Mouse (Mus musculus): ENCODE data around the gene Gm11595. TPM values are rescaled to one million over a fixed set of nuclear protein-coding genes. Genes with fewer than 3 reads are reported as not detected.

Gene Gm11595
- not detected for polyA plus RNA-seq (2015; fragmentation: Illumina TruSeq; extraction: RNeasy Lipid Tissue Mini Kit (QIAGEN cat#74804); ENCODE audit: insufficient read depth, low read depth, low replicate concordance)

DNA sequence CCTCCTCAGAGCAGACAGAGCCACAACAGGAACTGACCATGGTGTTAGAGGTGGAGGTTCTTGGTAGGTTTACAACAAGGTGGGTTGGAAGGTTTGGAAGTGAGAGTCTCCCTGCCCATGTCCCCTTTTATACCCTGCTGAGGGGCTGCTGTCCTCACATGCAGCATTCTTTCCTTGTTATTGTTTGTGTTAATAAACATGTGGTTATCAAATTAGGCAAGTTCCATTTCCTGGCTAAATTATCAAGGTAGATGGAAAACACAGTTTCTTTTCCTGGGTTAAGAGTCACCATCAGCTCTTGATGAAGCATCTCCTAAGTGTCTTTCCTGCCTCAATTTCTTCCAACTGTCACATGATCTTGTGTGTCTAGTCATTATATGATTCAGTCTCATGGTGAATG lies at the start of gene Gm11595:
TSS of gene Gm11595 (minus strand) at position 101 of the 400 bp plus-strand sequence.

DNA sequence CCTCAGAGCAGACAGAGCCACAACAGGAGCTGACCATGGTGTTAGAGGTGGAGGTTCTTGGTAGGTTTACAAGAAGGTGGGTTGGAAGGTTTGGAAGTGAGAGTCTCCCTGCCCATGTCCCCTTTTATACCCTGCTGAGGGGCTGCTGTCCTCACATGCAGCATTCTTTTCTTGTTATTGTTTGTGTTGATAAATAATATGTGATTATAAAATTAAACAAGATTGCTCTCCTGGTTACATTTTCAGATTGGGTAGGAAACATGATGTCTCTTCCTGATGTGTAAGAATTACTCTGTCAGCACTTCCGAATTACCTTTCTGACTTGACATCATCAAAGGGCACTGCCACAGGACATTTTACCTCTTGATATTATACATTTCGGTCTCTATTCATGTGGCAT lies 42.9 kb upstream of the Gm11595 start, which contains the start of gene Gm11564:
TSS of gene Gm11564 (minus strand) at position 101 of the 400 bp plus-strand sequence.

DNA sequence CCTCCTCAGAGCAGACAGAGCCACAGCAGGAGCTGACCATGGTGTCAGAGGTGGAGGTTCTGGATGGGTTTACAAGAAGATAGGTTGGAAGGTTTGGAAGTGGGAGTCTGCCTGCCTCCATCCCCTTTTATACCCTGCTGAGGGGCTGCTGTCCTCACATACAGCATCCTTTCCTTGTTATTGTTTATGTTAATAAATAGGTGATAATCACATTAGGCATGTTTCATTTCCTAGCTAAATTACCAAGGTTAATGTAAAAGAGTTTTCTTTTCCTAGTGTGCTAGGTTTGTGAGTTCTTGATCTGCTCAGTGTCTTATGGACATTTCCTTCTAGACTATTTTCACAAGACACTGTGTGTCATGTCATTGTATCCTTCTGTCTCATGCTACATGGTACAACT lies 37.1 kb upstream of the Gm11595 start, which contains the start of gene Krtap4-13:
TSS of gene Krtap4-13 (minus strand) at position 101 of the 400 bp plus-strand sequence.

DNA sequence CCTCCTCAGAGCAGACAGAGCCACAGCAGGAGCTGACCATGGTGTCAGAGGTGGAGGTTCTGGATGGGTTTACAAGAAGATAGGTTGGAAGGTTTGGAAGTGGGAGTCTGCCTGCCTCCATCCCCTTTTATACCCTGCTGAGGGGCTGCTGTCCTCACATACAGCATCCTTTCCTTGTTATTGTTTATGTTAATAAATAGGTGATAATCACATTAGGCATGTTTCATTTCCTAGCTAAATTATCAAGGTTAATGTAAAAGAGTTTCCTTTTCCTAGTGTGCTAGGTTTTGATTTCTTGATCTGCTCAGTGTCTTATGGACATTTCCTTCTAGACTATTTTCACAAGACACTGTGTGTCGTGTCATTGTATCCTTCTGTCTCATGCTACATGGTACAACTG lies 31.6 kb upstream of the Gm11595 start, which contains the start of gene Gm11554:
TSS of gene Gm11554 (minus strand) at position 101 of the 400 bp plus-strand sequence.

DNA sequence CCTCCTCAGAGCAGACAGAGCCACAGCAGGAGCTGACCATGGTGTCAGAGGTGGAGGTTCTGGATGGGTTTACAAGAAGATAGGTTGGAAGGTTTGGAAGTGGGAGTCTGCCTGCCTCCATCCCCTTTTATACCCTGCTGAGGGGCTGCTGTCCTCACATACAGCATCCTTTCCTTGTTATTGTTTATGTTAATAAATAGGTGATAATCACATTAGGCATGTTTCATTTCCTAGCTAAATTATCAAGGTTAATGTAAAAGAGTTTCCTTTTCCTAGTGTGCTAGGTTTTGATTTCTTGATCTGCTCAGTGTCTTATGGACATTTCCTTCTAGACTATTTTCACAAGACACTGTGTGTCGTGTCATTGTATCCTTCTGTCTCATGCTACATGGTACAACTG lies 26.1 kb upstream of the Gm11595 start, which contains the start of gene Gm11569:
TSS of gene Gm11569 (minus strand) at position 101 of the 400 bp plus-strand sequence.

DNA sequence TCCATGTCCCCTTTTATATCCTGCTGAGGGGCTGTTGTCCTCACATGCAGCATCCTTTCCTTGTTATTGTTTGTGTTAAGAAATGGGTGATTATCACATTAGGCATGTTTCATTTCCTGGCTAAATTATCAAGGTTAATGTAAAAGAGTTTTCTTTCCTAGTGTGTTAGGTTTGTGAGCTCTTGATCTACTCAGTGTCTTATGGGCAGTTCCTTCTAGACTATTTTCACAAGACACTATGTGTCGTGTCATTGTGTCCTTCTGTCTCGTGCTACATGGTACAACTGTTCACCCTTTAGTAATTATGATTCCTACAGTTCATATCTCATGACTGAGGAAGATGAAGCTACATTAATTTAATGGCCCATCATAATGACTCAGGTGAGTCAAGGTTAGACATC lies 20.7 kb upstream of the Gm11595 start, which contains the start of gene Gm11596:
TSS of gene Gm11596 (minus strand) at position 101 of the 400 bp plus-strand sequence.

DNA sequence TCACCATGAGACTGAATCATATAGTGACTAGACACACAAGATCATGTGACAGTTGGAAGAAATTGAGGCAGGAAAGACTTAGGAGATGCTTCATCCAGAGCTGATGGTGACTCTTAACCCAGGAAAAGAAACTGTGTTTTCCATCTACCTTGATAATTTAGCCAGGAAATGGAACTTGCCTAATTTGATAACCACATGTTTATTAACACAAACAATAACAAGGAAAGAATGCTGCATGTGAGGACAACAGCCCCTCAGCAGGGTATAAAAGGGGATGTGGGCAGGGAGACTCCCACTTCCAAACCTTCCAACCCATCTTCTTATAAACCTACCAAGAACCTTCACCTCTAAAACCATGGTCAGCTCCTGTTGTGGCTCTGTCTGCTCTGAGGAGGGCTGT lies 12.2 kb upstream of the Gm11595 start, which contains the start of gene Krtap4-9:
TSS of gene Krtap4-9 (plus strand) at position 301 of the 400 bp plus-strand sequence.

DNA sequence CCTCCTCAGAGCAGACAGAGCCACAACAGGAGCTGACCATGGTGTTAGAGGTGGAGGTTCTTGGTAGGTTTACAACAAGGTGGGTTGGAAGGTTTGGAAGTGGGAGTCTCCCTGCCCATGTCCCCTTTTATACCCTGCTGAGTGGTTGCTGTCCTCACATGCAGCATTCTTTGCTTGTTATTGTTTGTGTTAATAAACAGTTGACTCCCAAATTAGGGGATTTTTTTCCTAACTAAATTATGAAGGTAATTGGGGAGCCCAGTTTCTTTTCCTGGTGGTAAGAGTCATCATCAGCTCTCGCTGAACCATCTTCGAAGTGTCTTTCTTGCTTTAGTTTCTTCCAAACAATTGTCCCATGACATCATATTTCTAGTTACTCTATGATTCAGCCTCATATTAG lies 7.9 kb upstream of the Gm11595 start, which contains the start of gene Krtap4-8:
TSS of gene Krtap4-8 (minus strand) at position 101 of the 400 bp plus-strand sequence.

DNA sequence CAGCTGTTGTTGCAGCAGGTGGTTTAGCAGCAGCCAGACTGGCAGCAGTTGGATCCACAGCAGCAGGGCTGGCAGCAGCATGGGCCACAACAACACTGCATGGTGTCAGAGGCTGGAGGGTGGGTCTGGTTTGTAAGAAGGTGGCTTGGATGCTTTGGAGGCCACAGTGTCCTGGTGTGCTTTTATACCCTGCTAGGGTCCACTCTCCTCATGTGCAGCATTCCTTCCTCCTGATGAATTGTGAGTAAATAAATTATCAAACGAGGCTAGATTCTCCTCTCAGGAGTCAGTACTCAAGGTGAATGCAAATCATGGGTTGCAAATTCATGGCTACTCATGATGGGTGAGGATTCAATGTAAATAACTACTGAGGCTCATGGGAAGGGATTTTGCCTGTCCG lies 38.5 kb downstream of the Gm11595 start, which contains the start of gene Gm14180:
TSS of gene Gm14180 (minus strand) at position 101 of the 400 bp plus-strand sequence.

Other genes starting within 250 kb of the Gm11595 start
- gene Krt40, start 229.8 kb downstream of the Gm11595 start, polyA plus RNA-seq (2015; fragmentation: Illumina TruSeq; extraction: RNeasy Lipid Tissue Mini Kit (QIAGEN cat#74804); ENCODE audit: insufficient read depth, low read depth, low replicate concordance) = not detected
- gene Krtap3-3, start 222.0 kb downstream of the Gm11595 start, polyA plus RNA-seq (2015; fragmentation: Illumina TruSeq; extraction: RNeasy Lipid Tissue Mini Kit (QIAGEN cat#74804); ENCODE audit: insufficient read depth, low read depth, low replicate concordance) = not detected
- gene Krtap3-2, start 216.1 kb downstream of the Gm11595 start, polyA plus RNA-seq (2015; fragmentation: Illumina TruSeq; extraction: RNeasy Lipid Tissue Mini Kit (QIAGEN cat#74804); ENCODE audit: insufficient read depth, low read depth, low replicate concordance) = not detected
- gene Gm11939, start 213.4 kb downstream of the Gm11595 start, polyA plus RNA-seq (2015; fragmentation: Illumina TruSeq; extraction: RNeasy Lipid Tissue Mini Kit (QIAGEN cat#74804); ENCODE audit: insufficient read depth, low read depth, low replicate concordance) = not detected
- gene Krtap3-1, start 206.3 kb downstream of the Gm11595 start, polyA plus RNA-seq (2015; fragmentation: Illumina TruSeq; extraction: RNeasy Lipid Tissue Mini Kit (QIAGEN cat#74804); ENCODE audit: insufficient read depth, low read depth, low replicate concordance) = not detected
- not detected for gene Krtap1-5, start 191.9 kb downstream of the Gm11595 start, polyA plus RNA-seq (2015; fragmentation: Illumina TruSeq; extraction: RNeasy Lipid Tissue Mini Kit (QIAGEN cat#74804); ENCODE audit: insufficient read depth, low read depth, low replicate concordance)
- not detected for gene Krtap1-4, start 189.3 kb downstream of the Gm11595 start, polyA plus RNA-seq (2015; fragmentation: Illumina TruSeq; extraction: RNeasy Lipid Tissue Mini Kit (QIAGEN cat#74804); ENCODE audit: insufficient read depth, low read depth, low replicate concordance)
- gene Krtap1-3, start 181.6 kb downstream of the Gm11595 start, polyA plus RNA-seq (2015; fragmentation: Illumina TruSeq; extraction: RNeasy Lipid Tissue Mini Kit (QIAGEN cat#74804); ENCODE audit: insufficient read depth, low read depth, low replicate concordance) = not detected
- not detected for gene Krtap9-3, start 174.8 kb downstream of the Gm11595 start, polyA plus RNA-seq (2015; fragmentation: Illumina TruSeq; extraction: RNeasy Lipid Tissue Mini Kit (QIAGEN cat#74804); ENCODE audit: insufficient read depth, low read depth, low replicate concordance)
- gene Gm11938, start 169.6 kb downstream of the Gm11595 start, polyA plus RNA-seq (2015; fragmentation: Illumina TruSeq; extraction: RNeasy Lipid Tissue Mini Kit (QIAGEN cat#74804); ENCODE audit: insufficient read depth, low read depth, low replicate concordance) = not detected
- gene Gm11937, start 162.7 kb downstream of the Gm11595 start, polyA plus RNA-seq (2015; fragmentation: Illumina TruSeq; extraction: RNeasy Lipid Tissue Mini Kit (QIAGEN cat#74804); ENCODE audit: insufficient read depth, low read depth, low replicate concordance) = not detected
- gene Krtap2-4, start 158.1 kb downstream of the Gm11595 start, polyA plus RNA-seq (2015; fragmentation: Illumina TruSeq; extraction: RNeasy Lipid Tissue Mini Kit (QIAGEN cat#74804); ENCODE audit: insufficient read depth, low read depth, low replicate concordance) = not detected
- not detected for gene Gm11562, start 152.5 kb downstream of the Gm11595 start, polyA plus RNA-seq (2015; fragmentation: Illumina TruSeq; extraction: RNeasy Lipid Tissue Mini Kit (QIAGEN cat#74804); ENCODE audit: insufficient read depth, low read depth, low replicate concordance)
- gene Krtap4-1, start 144.7 kb downstream of the Gm11595 start, polyA plus RNA-seq (2015; fragmentation: Illumina TruSeq; extraction: RNeasy Lipid Tissue Mini Kit (QIAGEN cat#74804); ENCODE audit: insufficient read depth, low read depth, low replicate concordance) = not detected
- gene Krtap4-2, start 137.8 kb downstream of the Gm11595 start, polyA plus RNA-seq (2015; fragmentation: Illumina TruSeq; extraction: RNeasy Lipid Tissue Mini Kit (QIAGEN cat#74804); ENCODE audit: insufficient read depth, low read depth, low replicate concordance) = not detected
- not detected for gene Krtap4-7, start 128.8 kb downstream of the Gm11595 start, polyA plus RNA-seq (2015; fragmentation: Illumina TruSeq; extraction: RNeasy Lipid Tissue Mini Kit (QIAGEN cat#74804); ENCODE audit: insufficient read depth, low read depth, low replicate concordance)
- not detected for gene Gm11555, start 122.7 kb downstream of the Gm11595 start, polyA plus RNA-seq (2015; fragmentation: Illumina TruSeq; extraction: RNeasy Lipid Tissue Mini Kit (QIAGEN cat#74804); ENCODE audit: insufficient read depth, low read depth, low replicate concordance)
- not detected for gene Gm11563, start 114.0 kb downstream of the Gm11595 start, polyA plus RNA-seq (2015; fragmentation: Illumina TruSeq; extraction: RNeasy Lipid Tissue Mini Kit (QIAGEN cat#74804); ENCODE audit: insufficient read depth, low read depth, low replicate concordance)
- not detected for gene Krtap4-6, start 107.0 kb downstream of the Gm11595 start, polyA plus RNA-seq (2015; fragmentation: Illumina TruSeq; extraction: RNeasy Lipid Tissue Mini Kit (QIAGEN cat#74804); ENCODE audit: insufficient read depth, low read depth, low replicate concordance)
- gene Gm14190, start 82.2 kb downstream of the Gm11595 start, polyA plus RNA-seq (2015; fragmentation: Illumina TruSeq; extraction: RNeasy Lipid Tissue Mini Kit (QIAGEN cat#74804); ENCODE audit: insufficient read depth, low read depth, low replicate concordance) = not detected
- not detected for gene Gm14180, start 38.6 kb downstream of the Gm11595 start, polyA plus RNA-seq (2015; fragmentation: Illumina TruSeq; extraction: RNeasy Lipid Tissue Mini Kit (QIAGEN cat#74804); ENCODE audit: insufficient read depth, low read depth, low replicate concordance)
- not detected for gene Krtap4-8, start 7.8 kb upstream of the Gm11595 start, polyA plus RNA-seq (2015; fragmentation: Illumina TruSeq; extraction: RNeasy Lipid Tissue Mini Kit (QIAGEN cat#74804); ENCODE audit: insufficient read depth, low read depth, low replicate concordance)
- gene Krtap4-9, start 12.3 kb upstream of the Gm11595 start, polyA plus RNA-seq (2015; fragmentation: Illumina TruSeq; extraction: RNeasy Lipid Tissue Mini Kit (QIAGEN cat#74804); ENCODE audit: insufficient read depth, low read depth, low replicate concordance) = not detected
- not detected for gene Gm11596, start 20.6 kb upstream of the Gm11595 start, polyA plus RNA-seq (2015; fragmentation: Illumina TruSeq; extraction: RNeasy Lipid Tissue Mini Kit (QIAGEN cat#74804); ENCODE audit: insufficient read depth, low read depth, low replicate concordance)
- gene Gm11569, start 26.0 kb upstream of the Gm11595 start, polyA plus RNA-seq (2015; fragmentation: Illumina TruSeq; extraction: RNeasy Lipid Tissue Mini Kit (QIAGEN cat#74804); ENCODE audit: insufficient read depth, low read depth, low replicate concordance) = not detected
- gene Gm11554, start 31.5 kb upstream of the Gm11595 start, polyA plus RNA-seq (2015; fragmentation: Illumina TruSeq; extraction: RNeasy Lipid Tissue Mini Kit (QIAGEN cat#74804); ENCODE audit: insufficient read depth, low read depth, low replicate concordance) = not detected
- not detected for gene Krtap4-13, start 37.0 kb upstream of the Gm11595 start, polyA plus RNA-seq (2015; fragmentation: Illumina TruSeq; extraction: RNeasy Lipid Tissue Mini Kit (QIAGEN cat#74804); ENCODE audit: insufficient read depth, low read depth, low replicate concordance)
- gene Gm11564, start 42.8 kb upstream of the Gm11595 start, polyA plus RNA-seq (2015; fragmentation: Illumina TruSeq; extraction: RNeasy Lipid Tissue Mini Kit (QIAGEN cat#74804); ENCODE audit: insufficient read depth, low read depth, low replicate concordance) = not detected
- not detected for gene 2300003K06Rik, start 65.2 kb upstream of the Gm11595 start, polyA plus RNA-seq (2015; fragmentation: Illumina TruSeq; extraction: RNeasy Lipid Tissue Mini Kit (QIAGEN cat#74804); ENCODE audit: insufficient read depth, low read depth, low replicate concordance)
- not detected for gene Krtap4-16, start 78.7 kb upstream of the Gm11595 start, polyA plus RNA-seq (2015; fragmentation: Illumina TruSeq; extraction: RNeasy Lipid Tissue Mini Kit (QIAGEN cat#74804); ENCODE audit: insufficient read depth, low read depth, low replicate concordance)
- not detected for gene Gm11568, start 85.0 kb upstream of the Gm11595 start, polyA plus RNA-seq (2015; fragmentation: Illumina TruSeq; extraction: RNeasy Lipid Tissue Mini Kit (QIAGEN cat#74804); ENCODE audit: insufficient read depth, low read depth, low replicate concordance)
- gene Gm11559, start 91.6 kb upstream of the Gm11595 start, polyA plus RNA-seq (2015; fragmentation: Illumina TruSeq; extraction: RNeasy Lipid Tissue Mini Kit (QIAGEN cat#74804); ENCODE audit: insufficient read depth, low read depth, low replicate concordance) = not detected
- not detected for gene Krtap9-1, start 100.5 kb upstream of the Gm11595 start, polyA plus RNA-seq (2015; fragmentation: Illumina TruSeq; extraction: RNeasy Lipid Tissue Mini Kit (QIAGEN cat#74804); ENCODE audit: insufficient read depth, low read depth, low replicate concordance)
- gene Gm11567, start 106.3 kb upstream of the Gm11595 start, polyA plus RNA-seq (2015; fragmentation: Illumina TruSeq; extraction: RNeasy Lipid Tissue Mini Kit (QIAGEN cat#74804); ENCODE audit: insufficient read depth, low read depth, low replicate concordance) = not detected
- gene Krtap31-1, start 135.0 kb upstream of the Gm11595 start, polyA plus RNA-seq (2015; fragmentation: Illumina TruSeq; extraction: RNeasy Lipid Tissue Mini Kit (QIAGEN cat#74804); ENCODE audit: insufficient read depth, low read depth, low replicate concordance) = not detected
- gene Gm11565, start 141.8 kb upstream of the Gm11595 start, polyA plus RNA-seq (2015; fragmentation: Illumina TruSeq; extraction: RNeasy Lipid Tissue Mini Kit (QIAGEN cat#74804); ENCODE audit: insufficient read depth, low read depth, low replicate concordance) = not detected
- not detected for gene Krtap31-2, start 163.4 kb upstream of the Gm11595 start, polyA plus RNA-seq (2015; fragmentation: Illumina TruSeq; extraction: RNeasy Lipid Tissue Mini Kit (QIAGEN cat#74804); ENCODE audit: insufficient read depth, low read depth, low replicate concordance)
- gene Krtap9-5, start 175.6 kb upstream of the Gm11595 start, polyA plus RNA-seq (2015; fragmentation: Illumina TruSeq; extraction: RNeasy Lipid Tissue Mini Kit (QIAGEN cat#74804); ENCODE audit: insufficient read depth, low read depth, low replicate concordance) = not detected
- not detected for gene Krtap29-1, start 206.1 kb upstream of the Gm11595 start, polyA plus RNA-seq (2015; fragmentation: Illumina TruSeq; extraction: RNeasy Lipid Tissue Mini Kit (QIAGEN cat#74804); ENCODE audit: insufficient read depth, low read depth, low replicate concordance)
- not detected for gene Krtap16-1, start 213.7 kb upstream of the Gm11595 start, polyA plus RNA-seq (2015; fragmentation: Illumina TruSeq; extraction: RNeasy Lipid Tissue Mini Kit (QIAGEN cat#74804); ENCODE audit: insufficient read depth, low read depth, low replicate concordance)
- gene Krtap17-1, start 221.1 kb upstream of the Gm11595 start, polyA plus RNA-seq (2015; fragmentation: Illumina TruSeq; extraction: RNeasy Lipid Tissue Mini Kit (QIAGEN cat#74804); ENCODE audit: insufficient read depth, low read depth, low replicate concordance) = not detected
- not detected for gene Krt33a, start 243.3 kb upstream of the Gm11595 start, polyA plus RNA-seq (2015; fragmentation: Illumina TruSeq; extraction: RNeasy Lipid Tissue Mini Kit (QIAGEN cat#74804); ENCODE audit: insufficient read depth, low read depth, low replicate concordance)

Data from pancreas, adult 10 weeks (tissue).